Mouse (Mus musculus): Measurements from ENCODE around the gene Ldb2. TPM values are rescaled to one million over a fixed set of nuclear protein-coding genes. Genes with fewer than 3 reads are reported as not detected.

The Ldb2 gene
- total RNA-seq, 2 experiments from 2014 or later: 1.7 to 4.1 TPM

- Histone ChIP-seq H3K27ac (no peak overlapping the region), H3K4me3 (no peak overlapping the region)
- no peak for DNase-seq
- intact Hi-C loops (cut with DNase I): no loop called here
- TF ChIP-seq CTCF (IDR thresholded peaks at IDR 0.05): no peak
Measured at GRCm38 (mm10) chr5:44548468-44548867, 251.0 kb downstream of the Ldb2 start.

GRCm38 (mm10) chr5:44543472-44544132, 255.9 kb downstream of the Ldb2 start:
- Histone ChIP-seq H3K27ac (no peak overlapping the region), H3K4me3 (no peak overlapping the region)
- DNase-seq: no peak
- intact Hi-C loops (cut with DNase I): no loop called here
- no peak for TF ChIP-seq CTCF (IDR thresholded peaks at IDR 0.05)

- no peak for DNase-seq
- intact Hi-C loops (cut with DNase I): no loop called here
- Histone ChIP-seq H3K4me3 (no peak overlapping the region), H3K27ac (no peak overlapping the region)
- TF ChIP-seq CTCF (IDR thresholded peaks at IDR 0.05): no peak
Measured at GRCm38 (mm10) chr5:44541748-44542147, 257.7 kb downstream of the Ldb2 start.

DNA sequence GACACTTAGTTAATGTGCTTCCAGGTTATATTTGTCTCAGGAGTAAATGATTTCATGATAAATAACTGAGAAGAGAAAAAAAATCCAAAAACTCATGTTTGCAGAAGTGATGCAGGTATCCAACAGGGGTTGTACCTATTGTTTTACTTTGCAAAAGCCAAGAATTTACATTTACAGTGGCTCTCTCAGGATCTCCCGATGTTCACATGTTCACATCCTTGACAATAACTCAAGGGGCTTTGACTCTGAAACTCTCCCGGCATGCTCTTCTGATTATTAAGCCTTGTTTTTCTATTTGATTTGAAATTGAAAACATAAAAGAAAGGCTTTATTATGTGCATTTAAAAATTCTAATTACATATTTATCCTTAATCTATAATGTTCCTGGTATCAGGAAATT, 260.8 kb downstream of the Ldb2 start:
- TF ChIP-seq CTCF (IDR thresholded peaks at IDR 0.05): no peak
- H3K4me3 ChIP-seq: no peak overlapping the region
- DNase-seq: no peak
- intact Hi-C loops (cut with DNase I): no loop called here
- H3K27ac ChIP-seq: no peak overlapping the region

GRCm38 (mm10) chr5:44538000-44538395, 261.5 kb downstream of the Ldb2 start:
- Histone ChIP-seq H3K27ac (no peak overlapping the region), H3K4me3 (no peak overlapping the region)
- intact Hi-C loops (cut with DNase I): no loop called here
- no peak for TF ChIP-seq CTCF (IDR thresholded peaks at IDR 0.05)
- no peak for DNase-seq

GRCm38 (mm10) chr5:44537316-44537999, 262.0 kb downstream of the Ldb2 start:
- no peak for TF ChIP-seq CTCF (IDR thresholded peaks at IDR 0.05)
- Histone ChIP-seq H3K27ac (no peak overlapping the region), H3K4me3 (no peak overlapping the region)
- intact Hi-C loops (cut with DNase I): no loop called here
- DNase-seq: no peak

DNA sequence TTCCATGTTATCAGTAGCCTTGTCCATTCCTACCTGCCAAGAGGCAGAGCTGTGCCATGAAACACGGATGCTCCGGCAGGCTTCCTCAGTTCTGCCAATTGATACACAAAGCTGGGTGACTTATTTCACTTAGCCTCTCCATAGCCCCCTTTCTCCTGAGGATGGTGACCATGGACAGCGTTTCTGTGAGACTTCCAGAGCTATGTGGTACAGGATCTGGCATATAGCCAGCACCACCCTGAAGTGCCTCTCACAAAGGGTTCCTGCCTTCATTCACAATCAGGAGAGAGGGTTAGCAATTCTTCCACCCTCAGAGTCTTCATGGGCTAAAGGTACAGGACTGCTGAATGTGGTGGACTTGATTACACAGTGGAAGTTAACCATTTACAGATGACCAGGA, 270.0 kb downstream of the Ldb2 start:
- no peak for DNase-seq
- intact Hi-C loops (cut with DNase I): no loop called here
- Histone ChIP-seq H3K4me3 (no peak overlapping the region), H3K27ac (no peak overlapping the region)
- TF ChIP-seq CTCF (IDR thresholded peaks at IDR 0.05): no peak

GRCm38 (mm10) chr5:44529001-44529400, 270.5 kb downstream of the Ldb2 start:
- no peak for TF ChIP-seq CTCF (IDR thresholded peaks at IDR 0.05)
- no peak for DNase-seq
- no peak overlapping the region for H3K27ac ChIP-seq
- intact Hi-C loops (cut with DNase I): no loop called here
- H3K4me3 ChIP-seq: no peak overlapping the region

- no peak for TF ChIP-seq CTCF (IDR thresholded peaks at IDR 0.05)
- no peak overlapping the region for H3K27ac ChIP-seq
- DNase-seq: no peak
- intact Hi-C loops (cut with DNase I): no loop called here
- H3K4me3 ChIP-seq: no peak overlapping the region
Measured at GRCm38 (mm10) chr5:44505221-44505620, 294.3 kb downstream of the Ldb2 start.

GRCm38 (mm10) chr5:44504786-44505185, 294.7 kb downstream of the Ldb2 start:
- intact Hi-C loops (cut with DNase I): no loop called here
- DNase-seq: no peak
- no peak for TF ChIP-seq CTCF (IDR thresholded peaks at IDR 0.05)

DNA sequence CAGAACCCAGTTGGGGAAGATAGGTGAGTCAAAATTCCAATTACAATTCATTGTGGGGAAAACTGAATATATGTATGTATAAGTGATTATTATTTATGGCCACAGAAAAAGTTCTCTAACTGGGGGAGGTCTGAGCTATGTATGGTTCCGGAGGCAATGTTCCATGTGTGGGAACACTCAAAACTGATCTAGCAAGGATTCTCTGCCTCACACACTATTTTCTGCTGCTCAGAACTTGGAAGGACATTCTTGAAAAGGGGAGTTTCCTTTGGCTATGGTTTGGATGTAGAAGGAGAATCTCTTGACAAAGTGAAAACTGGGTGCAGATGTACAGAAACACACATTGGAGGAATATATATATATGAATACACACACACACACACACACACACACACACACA, 301.3 kb downstream of the Ldb2 start:
- no peak for DNase-seq
- intact Hi-C loops (cut with DNase I): no loop called here
- H3K27ac ChIP-seq: no peak overlapping the region
- no peak for TF ChIP-seq CTCF (IDR thresholded peaks at IDR 0.05)
- no peak overlapping the region for H3K4me3 ChIP-seq

More at GRCm38 (mm10) chr5:44504786-44505185, 294.7 kb downstream of the Ldb2 start:
- no peak overlapping the region for H3K4me3 ChIP-seq
- H3K27ac ChIP-seq: no peak overlapping the region

GRCm38 (mm10) chr5:44496854-44497253, 302.6 kb downstream of the Ldb2 start:
- TF ChIP-seq CTCF (IDR thresholded peaks at IDR 0.05): no peak
- Histone ChIP-seq H3K4me3 (no peak overlapping the region), H3K27ac (no peak overlapping the region)
- no peak for DNase-seq
- intact Hi-C loops (cut with DNase I): no loop called here

GRCm38 (mm10) chr5:44495092-44495491, 304.4 kb downstream of the Ldb2 start:
- H3K4me3 ChIP-seq: peak overlapping the region; percentile 40
- intact Hi-C loops (cut with DNase I): no loop called here
- DNase-seq: peak; percentile 44
- H3K27ac ChIP-seq: peak overlapping the region; percentile 70
- TF ChIP-seq CTCF (IDR thresholded peaks at IDR 0.05): no peak

- Histone ChIP-seq H3K4me3 (peak overlapping the region; percentile 40), H3K27ac (peak overlapping the region; percentile 70)
- intact Hi-C loops (cut with DNase I): no loop called here
- TF ChIP-seq CTCF (IDR thresholded peaks at IDR 0.05): no peak
- DNase-seq: no peak
Measured at GRCm38 (mm10) chr5:44494133-44494532, 305.3 kb downstream of the Ldb2 start.

All from gastrocnemius, adult 2 months (tissue).